Mouse (Mus musculus): Measurements from ENCODE around the gene Mrpl46.

DNA sequence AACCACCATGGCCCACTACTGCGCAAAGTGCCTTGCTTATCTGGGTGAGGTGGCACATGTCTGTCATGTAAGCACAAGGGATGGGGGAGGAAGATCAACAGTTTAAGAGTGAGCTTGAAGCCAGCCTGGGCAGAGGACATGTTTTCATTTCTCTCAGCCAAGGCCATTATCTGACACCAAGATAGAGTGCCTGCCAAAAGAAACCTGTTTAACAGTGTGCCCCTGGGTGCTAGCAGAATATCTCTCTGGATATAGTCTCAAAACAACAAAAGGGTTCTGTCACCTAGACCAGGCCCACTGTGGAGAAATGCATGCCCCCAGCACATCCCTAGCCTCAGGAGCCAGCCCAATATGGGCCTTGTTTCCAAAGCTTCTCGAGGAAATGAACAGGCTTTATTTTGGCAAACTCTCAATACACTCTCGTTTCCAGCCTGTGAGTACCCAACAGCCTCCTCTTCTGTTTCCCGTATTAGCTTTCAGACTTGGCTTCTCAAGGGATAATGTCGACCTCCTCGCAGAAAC is 11.3 kb upstream of the Mrpl46 start:
- TF ChIP-seq CTCF (IDR thresholded peaks at IDR 0.05) (no peak), EP300 (IDR thresholded peaks at IDR 0.05) (no peak)

Measured in lung, postnatal 0 days (tissue).